ENCODE assay signal across 8 mouse cellular contexts in the genomic region with DNA sequence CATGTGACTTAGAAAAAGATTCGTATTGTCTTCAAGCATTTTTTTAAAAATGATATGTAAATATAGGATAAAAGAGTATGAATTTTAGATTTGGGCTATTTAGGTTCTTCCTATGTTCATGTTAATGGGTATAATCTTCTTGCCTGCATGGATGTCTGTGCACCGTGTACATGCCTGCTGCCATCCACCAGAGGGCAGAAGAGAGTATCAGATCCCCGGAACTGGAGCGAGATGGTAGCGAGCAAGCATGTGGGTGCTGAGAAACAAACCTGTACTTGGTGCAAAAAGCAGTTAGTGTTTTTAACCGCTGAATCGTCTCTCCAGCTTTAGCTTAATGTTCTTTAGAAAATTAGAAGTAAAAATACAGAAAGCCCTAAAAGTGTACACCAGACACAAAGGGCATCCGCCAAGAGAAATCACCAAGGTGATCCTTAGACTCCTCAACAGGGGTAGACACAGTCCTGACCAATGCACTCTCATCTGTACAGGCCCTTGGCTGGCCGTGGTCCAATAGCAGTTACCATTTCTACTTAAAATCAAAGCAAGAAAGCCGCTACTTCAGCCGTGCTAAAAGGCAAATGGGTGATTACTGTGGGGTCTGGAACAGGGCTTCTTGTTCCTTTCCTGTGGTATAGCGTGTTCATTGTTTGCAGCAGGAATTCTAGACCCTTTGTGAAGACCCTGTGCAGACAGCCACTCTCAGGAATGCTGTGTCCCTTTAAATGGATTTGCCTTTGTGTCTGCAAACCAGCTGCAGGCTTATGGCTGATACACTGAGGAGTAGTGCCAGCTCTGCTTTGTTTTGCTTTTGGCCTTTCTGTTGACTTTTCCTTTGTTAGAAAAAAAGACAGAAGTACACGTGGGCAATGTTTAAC.
A peak's percentile ranks its signal among the peaks of the same experiment; 100 is the strongest.
DNase-seq lines count a peak whose midpoint lies in the region; ATAC-seq lines count a peak whose summit lies in the region.

No protein-coding gene starts in this region.

- H3K9ac ChIP-seq in midbrain, embryonic 11.5 days (ENCODE audit: low read length), result no peak overlapping the region
- no peak overlapping the region for H3K9ac ChIP-seq in midbrain, embryonic 16.5 days (ENCODE audit: low read depth, low read length)
- H3K9ac ChIP-seq in limb, embryonic 12.5 days (replicated peaks), result no peak overlapping the region
- no peak overlapping the region for H3K9ac ChIP-seq in neural tube, embryonic 12.5 days

- peak; percentile 70 for ATAC-seq in midbrain, embryonic 11.5 days (ENCODE audit: low FRiP score)
- ATAC-seq in midbrain, embryonic 16.5 days, result no peak
- ATAC-seq in common myeloid progenitor, adult 5-6 weeks (replicated peaks; ENCODE audit: low read depth, poor library complexity, severe bottlenecking), result peak; percentile 84
- ATAC-seq in limb, embryonic 12.5 days (ENCODE audit: insufficient number of reproducible peaks, insufficient read depth, low FRiP score, low TSS enrichment, low read depth), result 0 out of 2 replicates have a peak, but pooled peaks have one; percentile 26
- ATAC-seq in neural tube, embryonic 12.5 days (ENCODE audit: low FRiP score, low read depth), result peak; percentile 42; the same call in 1 of the 2 replicates
- no peak for ATAC-seq in activated CD4-positive, CD25-positive, alpha-beta regulatory T cell, adult 4 months

- no peaks in the 10 kb centered on the region; the same call in 1 of the 2 replicates for H3K4me1 ChIP-seq in midbrain, embryonic 11.5 days (ENCODE audit: control insufficient read depth, insufficient read depth, low read length)
- peaks cover 13% of the 10 kb centered on the region for H3K4me1 ChIP-seq in midbrain, embryonic 16.5 days (ENCODE audit: control insufficient read depth, insufficient read depth, low read length)
- peaks cover 5% of the 10 kb centered on the region; the same call in 1 of the 2 replicates for H3K4me1 ChIP-seq in limb, embryonic 12.5 days (replicated peaks)
- 0 out of 2 replicates have a peak, but pooled peaks cover 7% of the 10 kb centered on the region for H3K4me1 ChIP-seq in neural tube, embryonic 12.5 days

- WGBS in midbrain, embryonic 11.5 days, result 46% methylated on average over 13 of the region's 13 CpGs
- WGBS in midbrain, embryonic 16.5 days, result 43% methylated on average over 13 of the region's 13 CpGs
- 61% methylated on average over 13 of the region's 13 CpGs for WGBS in limb, embryonic 12.5 days
- 57% methylated on average over 13 of the region's 13 CpGs for WGBS in neural tube, embryonic 12.5 days

- no peak overlapping the region for H3K27ac ChIP-seq in midbrain, embryonic 11.5 days (ENCODE audit: low read depth, low read length)
- H3K27ac ChIP-seq in midbrain, embryonic 16.5 days (ENCODE audit: low read length), result no peak overlapping the region
- no peak overlapping the region for H3K27ac ChIP-seq in limb, embryonic 12.5 days
- no peak overlapping the region for H3K27ac ChIP-seq in neural tube, embryonic 12.5 days

- H3K36me3 ChIP-seq in midbrain, embryonic 11.5 days (ENCODE audit: control insufficient read depth, insufficient read depth, low read length), result no peaks in the 10 kb centered on the region
- H3K36me3 ChIP-seq in midbrain, embryonic 16.5 days (ENCODE audit: control insufficient read depth, insufficient read depth, low read length), result no peaks in the 10 kb centered on the region
- no peaks in the 10 kb centered on the region for H3K36me3 ChIP-seq in limb, embryonic 12.5 days
- peaks cover 3% of the 10 kb centered on the region; the same call in 1 of the 2 replicates for H3K36me3 ChIP-seq in neural tube, embryonic 12.5 days

- peak; percentile 85 for DNase-seq in midbrain, embryonic 11.5 days (ENCODE audit: low spot score, missing footprints)
- DNase-seq in WW6 (ENCODE audit: low read depth, low spot score), result peak; percentile 59
- DNase-seq in heart, postnatal 4 days, result peak; percentile 43

- no peak overlapping the region for H3K4me3 ChIP-seq in midbrain, embryonic 11.5 days (ENCODE audit: low read depth, low read length)
- H3K4me3 ChIP-seq in midbrain, embryonic 16.5 days (ENCODE audit: low read depth, low read length), result no peak overlapping the region
- H3K4me3 ChIP-seq in limb, embryonic 12.5 days (replicated peaks), result no peak overlapping the region
- no peak overlapping the region for H3K4me3 ChIP-seq in neural tube, embryonic 12.5 days

- H3K9me3 ChIP-seq in midbrain, embryonic 11.5 days (ENCODE audit: control insufficient read depth, low read length), result no peaks in the 10 kb centered on the region
- H3K9me3 ChIP-seq in midbrain, embryonic 16.5 days (replicated peaks; ENCODE audit: control insufficient read depth, low read length, poor library complexity, severe bottlenecking), result no peaks in the 10 kb centered on the region
- no peaks in the 10 kb centered on the region for H3K9me3 ChIP-seq in limb, embryonic 12.5 days
- no peaks in the 10 kb centered on the region for H3K9me3 ChIP-seq in neural tube, embryonic 12.5 days

- no peak overlapping the region for H3K4me2 ChIP-seq in midbrain, embryonic 11.5 days
- no peak overlapping the region for H3K4me2 ChIP-seq in midbrain, embryonic 16.5 days (ENCODE audit: low read length)
- H3K4me2 ChIP-seq in limb, embryonic 12.5 days, result no peak overlapping the region
- no peak overlapping the region for H3K4me2 ChIP-seq in neural tube, embryonic 12.5 days (replicated peaks)

- no peaks in the 10 kb centered on the region for H3K27me3 ChIP-seq in midbrain, embryonic 11.5 days (ENCODE audit: control insufficient read depth, insufficient read depth, low read length)
- no peaks in the 10 kb centered on the region for H3K27me3 ChIP-seq in midbrain, embryonic 16.5 days (ENCODE audit: control insufficient read depth, insufficient read depth, low read depth, low read length)
- H3K27me3 ChIP-seq in limb, embryonic 12.5 days, result no peaks in the 10 kb centered on the region
- H3K27me3 ChIP-seq in neural tube, embryonic 12.5 days (replicated peaks), result no peaks in the 10 kb centered on the region

Comparison
In these comparisons a context has a peak if more than half of its experiments do, and no peak if none do; other contexts are left out.
1. ATAC-seq: peak in midbrain, embryonic 11.5 days (single experiment), common myeloid progenitor, adult 5-6 weeks (single experiment), limb, embryonic 12.5 days (single experiment) and neural tube, embryonic 12.5 days (single experiment); none in midbrain, embryonic 16.5 days (single experiment) and activated CD4-positive, CD25-positive, alpha-beta regulatory T cell, adult 4 months (single experiment).
2. Peak in every context shown above with its lines, with median percentiles within 50 percentile points of each other: DNase-seq.